Mouse (Mus musculus) left cerebral cortex, postnatal 25 days (tissue): ENCODE data around the gene 2300002M23Rik. TPM values are rescaled to one million over a fixed set of nuclear protein-coding genes. Genes with fewer than 3 reads are reported as not detected.

ENCODE experiments used
- DNase-seq, 2 experiments: peaks; one replicate each; pipeline ENCODE4 v3.0.0; 2022; ENCODE audit warnings: low spot score in 2 of 2, mixed read lengths in 1 of 2
- intact Hi-C: fragments of 180-260 bp; cut with DNase I; formaldehyde crosslinking; loops from one replicate; pipeline ENCODE4 v1.15.1; 2025
- total RNA-seq, 2 experiments: library from RNA; stranded (reverse); gene quantifications; 2 replicates each; pipeline ENCODE4 v1.2.3; 2021

The 2300002M23Rik gene
- total RNA-seq, 2 experiments from 2014 or later, result not detected

DNA sequence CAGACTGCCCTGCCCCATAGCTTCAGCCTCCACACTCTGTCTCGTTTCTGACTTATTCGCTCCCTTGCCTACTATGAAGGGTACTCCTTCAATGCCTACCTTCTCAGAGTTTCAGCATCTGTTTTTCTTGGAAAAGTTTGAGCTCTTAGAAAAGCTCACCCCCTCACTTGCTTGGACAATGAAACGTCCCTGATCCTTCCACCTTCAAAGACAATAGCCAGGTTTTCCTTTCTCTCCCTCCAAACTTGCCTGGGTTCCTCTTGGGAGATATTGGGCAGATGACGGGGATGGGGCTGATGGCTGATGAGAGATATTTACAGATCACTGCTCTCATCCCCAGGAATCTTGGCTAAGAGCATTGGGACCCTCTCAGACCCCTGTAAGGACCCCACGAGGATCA, 12.9 kb upstream of the 2300002M23Rik start:
- DNase-seq, result no peak
- intact Hi-C loops, result no loop called here

DNA sequence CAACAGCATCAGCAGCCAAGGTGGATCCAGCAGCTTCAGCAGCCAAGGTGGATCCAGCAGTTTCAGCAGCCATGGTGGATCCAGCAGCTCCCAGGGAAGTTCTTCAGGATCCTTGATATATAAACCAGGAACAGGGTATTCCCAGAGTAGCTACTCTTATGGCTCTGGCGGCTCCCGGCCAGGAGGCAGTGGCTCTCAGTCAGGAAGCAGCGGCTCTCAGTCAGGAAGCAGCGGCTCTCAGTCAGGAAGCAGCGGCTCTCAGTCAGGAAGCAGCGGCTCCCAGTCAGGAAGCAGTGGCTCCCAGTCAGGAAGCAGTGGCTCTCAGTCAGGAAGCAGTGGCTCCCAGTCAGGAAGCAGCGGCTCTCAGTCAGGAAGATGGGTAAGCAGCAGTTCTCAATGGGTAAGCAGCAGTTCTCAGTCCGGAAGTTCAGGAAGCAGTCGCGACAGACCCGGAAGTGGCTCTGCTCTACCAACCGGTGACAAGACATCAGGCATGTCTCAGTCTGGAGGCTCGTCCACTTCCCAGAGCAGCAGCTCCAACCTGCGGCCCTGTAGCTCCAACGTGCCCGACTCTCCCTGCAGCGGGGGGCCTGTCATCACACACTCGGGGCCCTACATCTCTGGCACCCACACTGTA, 12.4 kb upstream of the 2300002M23Rik start:
- intact Hi-C loops, result no loop called here
- no peak for DNase-seq

DNA sequence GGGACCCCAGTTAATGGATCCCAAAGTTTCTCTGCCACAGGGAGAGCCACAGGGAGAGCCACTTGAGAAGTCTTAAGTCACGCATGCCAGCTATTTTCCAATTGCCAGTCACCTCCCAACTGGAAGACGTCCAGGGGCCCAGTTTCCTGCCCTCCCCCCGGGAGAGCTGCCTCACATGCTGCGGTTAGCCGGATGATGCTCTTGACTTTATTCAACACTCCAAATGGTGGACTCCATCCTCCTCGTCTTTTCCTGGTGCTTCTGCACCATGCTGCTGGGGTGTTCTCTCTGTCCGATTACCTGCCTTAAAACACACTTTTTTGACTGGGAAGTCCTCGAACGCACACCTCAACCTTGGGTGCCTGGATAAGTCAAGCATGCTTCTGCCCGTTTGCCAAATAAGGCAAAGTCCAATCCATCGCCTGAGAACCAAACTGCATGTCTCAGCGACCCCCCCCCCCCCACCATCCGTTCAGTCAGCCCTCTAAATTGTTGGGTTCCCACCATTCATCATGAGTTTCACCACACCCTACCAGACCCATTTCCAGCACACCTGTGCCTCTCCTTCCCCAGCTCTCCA, 11.0 kb upstream of the 2300002M23Rik start:
- intact Hi-C loops, result no loop called here
- no peak for DNase-seq

DNA sequence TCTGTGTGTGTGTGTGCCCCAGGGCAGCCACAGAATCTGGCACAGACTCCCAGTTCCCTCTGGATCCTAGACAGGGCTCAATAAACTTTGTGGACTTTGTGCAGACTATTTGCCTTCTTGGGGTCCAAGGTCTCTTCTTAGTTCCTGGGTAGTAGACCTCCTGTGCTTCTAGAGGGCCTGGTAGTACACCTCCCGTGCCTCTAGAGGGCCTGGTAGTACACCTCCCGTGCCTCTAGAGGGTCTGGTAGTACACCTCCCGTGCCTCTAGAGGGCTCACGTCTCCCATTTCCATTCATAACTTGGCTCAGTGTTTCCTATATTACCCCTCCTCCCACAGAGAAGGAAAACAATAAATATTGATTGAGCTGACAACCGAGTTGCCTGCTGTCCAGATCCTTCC, 10.4 kb upstream of the 2300002M23Rik start:
- intact Hi-C loops, result no loop called here
- DNase-seq, result peak in 1 of 2 experiments; percentile 32

DNA sequence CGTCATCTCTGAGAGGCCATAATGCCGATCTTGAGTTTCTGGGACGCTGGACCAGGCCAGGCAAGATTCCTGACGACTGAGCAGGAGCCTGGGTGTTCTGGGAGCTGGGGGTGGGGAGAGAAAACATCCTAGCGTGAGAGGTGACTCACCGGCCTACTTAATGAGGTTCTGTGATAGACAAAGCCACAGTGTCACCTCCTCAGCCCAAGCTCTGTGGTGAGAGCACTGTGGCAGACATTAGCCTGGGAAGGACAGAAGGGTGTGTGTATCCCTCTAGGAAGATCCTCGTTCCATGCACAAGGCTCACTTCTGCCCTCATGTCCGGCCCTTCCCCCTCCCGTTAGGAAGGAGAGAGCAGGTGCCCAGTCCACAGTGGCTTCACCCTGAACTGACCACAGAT, 9.9 kb upstream of the 2300002M23Rik start:
- no peak for DNase-seq
- intact Hi-C loops, result no loop called here

DNA sequence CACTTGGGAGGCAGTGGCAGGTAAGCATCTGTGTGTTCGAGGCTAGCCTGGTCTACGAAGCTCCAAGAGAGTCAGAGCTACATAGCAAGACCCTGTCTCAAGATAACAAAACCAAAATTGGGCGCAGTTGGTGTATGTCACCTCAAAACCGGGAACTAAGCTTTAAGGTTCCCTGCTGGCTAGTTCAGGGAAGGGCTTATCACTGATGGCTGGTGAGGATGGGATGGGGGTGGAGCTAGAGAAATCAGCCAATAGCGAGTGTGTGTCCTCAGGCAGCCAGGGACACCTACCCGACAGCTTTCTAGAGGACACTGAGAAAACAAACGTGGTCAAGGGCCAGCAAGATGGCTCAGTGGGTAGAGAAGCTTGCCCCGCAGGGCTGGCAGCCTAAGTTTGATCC, 9.0 kb upstream of the 2300002M23Rik start:
- intact Hi-C loops, result no loop called here
- no peak for DNase-seq

DNA sequence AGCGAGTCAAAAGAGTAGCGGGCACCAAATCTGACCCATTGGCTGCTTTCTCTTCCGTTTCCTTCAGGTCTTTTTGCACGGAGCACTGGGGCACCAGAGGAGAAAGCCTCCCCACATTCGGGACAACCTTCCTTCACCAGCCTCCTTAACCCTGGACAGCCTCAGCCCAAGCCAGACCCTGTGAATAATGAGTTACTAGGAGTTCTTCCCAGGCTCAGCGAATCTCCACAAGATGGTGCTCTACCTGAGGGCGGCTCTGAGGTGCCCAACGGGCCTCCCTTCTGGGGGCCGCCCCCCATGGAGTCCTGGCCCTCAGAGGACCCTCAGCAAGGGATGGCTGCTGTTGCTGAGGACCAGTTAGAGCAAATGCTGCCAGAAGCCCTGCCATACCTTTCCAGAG, 517 bp downstream of the 2300002M23Rik start:
- no peak for DNase-seq
- intact Hi-C loops, result no loop called here

DNA sequence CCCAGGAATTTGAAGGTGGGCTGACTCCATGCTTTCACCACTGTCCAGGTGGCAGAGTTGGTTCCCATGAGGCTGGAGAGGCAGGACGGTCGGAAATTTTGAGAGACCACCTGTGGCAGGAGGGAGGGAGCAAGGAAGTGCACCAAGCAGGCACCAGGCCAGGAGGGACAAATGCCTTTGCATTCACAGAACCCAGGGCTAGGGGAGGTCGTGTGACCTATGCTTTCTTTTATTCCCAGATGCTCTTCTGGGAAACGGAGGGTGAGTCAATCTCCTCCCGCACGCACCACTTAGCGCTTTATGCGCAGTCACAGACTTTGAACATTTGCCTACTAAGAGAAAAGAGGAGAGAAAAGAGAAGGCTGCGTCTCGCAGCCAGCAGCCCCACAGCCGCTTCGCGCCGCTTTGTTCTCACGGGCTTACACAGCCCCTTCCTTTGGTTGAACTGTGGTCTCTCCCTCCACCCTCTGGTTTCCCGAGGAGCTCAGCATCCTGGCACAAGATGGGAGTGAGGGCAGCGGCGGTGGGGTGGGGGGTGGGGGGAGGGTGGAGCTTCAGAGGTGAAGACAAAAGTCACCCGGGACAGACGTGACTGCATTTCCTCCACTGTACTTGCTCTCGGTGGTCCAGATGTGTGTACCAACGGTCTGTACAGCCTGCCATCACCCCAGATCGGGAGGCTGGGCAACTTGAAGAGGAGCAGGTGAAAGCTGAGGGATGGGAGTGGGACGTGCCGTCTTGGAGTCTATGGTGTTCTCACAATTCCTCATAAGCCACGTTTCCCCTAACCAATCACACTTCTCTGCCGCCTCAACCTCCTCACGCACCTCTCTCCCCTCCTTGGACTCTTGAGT, 2.1 kb downstream of the 2300002M23Rik start:
- no peak for DNase-seq
- intact Hi-C loops, result no loop called here

DNA sequence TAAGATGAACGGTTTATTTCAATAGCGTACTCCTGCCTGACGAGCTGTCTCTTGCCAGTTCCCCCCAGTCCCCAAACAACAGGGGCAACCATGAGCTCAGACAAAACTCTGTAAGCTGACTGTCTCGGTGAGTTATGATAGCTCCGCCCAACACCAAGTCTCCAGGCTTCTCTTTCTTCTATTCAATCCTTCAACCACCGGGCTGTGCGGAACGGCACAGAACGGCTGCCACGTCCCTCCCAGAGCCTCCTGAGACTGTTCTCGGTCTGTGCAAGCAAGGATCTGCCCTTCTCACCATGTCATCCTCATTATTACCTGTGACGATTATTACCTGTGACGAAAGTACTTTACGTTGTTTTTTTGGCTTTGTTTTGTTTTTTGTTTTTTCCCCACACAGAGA, 3.6 kb downstream of the 2300002M23Rik start:
- intact Hi-C loops, result no loop called here
- no peak for DNase-seq

DNA sequence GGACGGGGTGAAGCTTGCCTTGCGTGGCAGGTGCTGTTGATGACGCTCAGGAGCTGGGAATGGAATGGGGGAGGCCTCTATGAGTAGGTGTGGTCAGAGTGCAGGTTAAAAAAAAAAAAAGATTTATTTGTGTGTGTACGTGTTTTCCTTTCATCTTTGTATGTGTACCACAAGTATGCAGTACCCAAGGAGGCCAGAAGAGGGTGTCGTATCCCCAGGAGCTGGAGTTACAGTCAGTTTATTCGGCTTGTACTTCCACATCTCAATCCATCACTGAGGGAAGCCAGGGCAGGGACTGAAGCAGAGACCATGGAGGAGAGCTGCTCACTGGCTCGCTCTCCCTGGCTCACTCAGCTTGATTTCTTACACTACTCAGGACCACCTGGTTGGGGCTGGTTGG, 4.2 kb downstream of the 2300002M23Rik start:
- intact Hi-C loops, result no loop called here
- no peak for DNase-seq

DNA sequence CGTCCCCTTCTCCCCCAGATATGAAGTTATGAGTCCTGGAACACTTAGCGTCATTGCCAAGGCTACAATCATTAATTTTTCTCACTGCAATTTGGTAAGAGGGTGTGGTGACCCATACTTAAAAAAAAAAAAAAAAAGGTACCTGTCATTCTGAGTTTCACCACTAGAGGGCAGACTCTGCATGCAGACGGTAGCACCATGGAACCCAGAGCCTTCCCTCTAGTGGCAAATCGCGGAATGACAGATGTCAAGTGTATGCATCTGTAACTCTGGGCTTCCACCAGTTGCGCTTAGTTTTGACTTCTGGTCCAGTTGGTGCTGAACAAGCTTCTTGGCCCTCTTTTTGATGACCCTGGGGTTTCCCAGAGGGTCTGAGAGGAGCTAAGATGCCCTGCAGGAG, 11.0 kb downstream of the 2300002M23Rik start:
- DNase-seq, result peak; percentile 68 to 80
- intact Hi-C loops, result loop anchor here (5.0 kb wide), 1 partner anchor 81 kb away; no protein-coding TSS in a partner anchor

DNA sequence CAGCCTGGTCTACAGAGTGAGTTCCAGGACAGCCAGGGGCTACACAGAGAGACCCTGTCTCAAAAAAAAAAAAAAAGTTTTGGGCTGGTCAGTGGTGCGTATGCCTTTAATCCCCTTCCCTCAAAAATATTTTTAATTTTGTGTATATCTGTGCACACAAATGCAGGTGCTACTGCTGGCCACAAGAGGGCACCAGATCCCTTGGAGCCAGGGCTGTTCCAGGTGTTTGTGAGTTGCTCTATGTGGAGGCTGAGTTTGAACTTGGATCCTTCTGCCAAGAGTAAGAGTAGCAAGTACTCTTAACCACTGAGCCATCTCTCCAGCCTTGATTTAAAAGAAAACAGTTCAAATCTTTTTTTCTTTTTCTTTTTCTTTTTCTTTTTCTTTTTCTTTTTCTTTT, 15.7 kb downstream of the 2300002M23Rik start:
- intact Hi-C loops, result loop anchor here (5.0 kb wide), 2 partner anchors 84 to 154 kb away; partner anchors contain the start of gene Vars2
- DNase-seq, result no peak

DNA sequence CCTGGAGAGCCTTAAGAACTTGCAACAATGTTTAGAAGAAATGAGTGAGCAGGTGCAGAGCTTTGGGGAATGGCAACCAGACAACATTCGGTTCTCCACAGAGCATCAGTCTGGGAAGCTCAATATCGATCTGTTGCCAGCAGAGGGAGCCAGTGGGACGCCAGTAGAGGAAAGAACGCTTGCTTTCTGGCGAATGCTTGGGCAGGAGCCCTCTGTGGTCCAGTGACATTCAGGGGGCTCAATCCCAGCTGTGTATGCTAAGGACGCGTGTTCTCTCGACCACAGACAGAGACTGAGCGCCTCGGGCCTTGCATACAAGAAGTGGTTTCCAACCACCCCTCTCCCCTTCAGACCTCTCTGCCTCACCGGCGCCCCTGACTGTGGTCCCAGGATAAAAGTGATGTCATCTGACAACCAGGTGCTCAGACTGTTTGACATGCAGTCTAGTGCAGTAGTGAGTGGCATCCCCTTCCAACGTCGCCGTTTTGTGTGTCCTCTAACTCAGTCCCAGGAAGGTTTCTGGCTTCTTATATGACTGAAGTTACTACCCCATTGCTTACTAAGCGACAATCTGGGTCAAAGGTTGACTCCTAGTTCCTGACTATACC, 17.2 kb downstream of the 2300002M23Rik start:
- intact Hi-C loops, result loop anchor here (5.0 kb wide), 2 partner anchors 83 to 153 kb away; partner anchors contain the start of gene Vars2
- DNase-seq, result peak; percentile 86 to 91

DNA sequence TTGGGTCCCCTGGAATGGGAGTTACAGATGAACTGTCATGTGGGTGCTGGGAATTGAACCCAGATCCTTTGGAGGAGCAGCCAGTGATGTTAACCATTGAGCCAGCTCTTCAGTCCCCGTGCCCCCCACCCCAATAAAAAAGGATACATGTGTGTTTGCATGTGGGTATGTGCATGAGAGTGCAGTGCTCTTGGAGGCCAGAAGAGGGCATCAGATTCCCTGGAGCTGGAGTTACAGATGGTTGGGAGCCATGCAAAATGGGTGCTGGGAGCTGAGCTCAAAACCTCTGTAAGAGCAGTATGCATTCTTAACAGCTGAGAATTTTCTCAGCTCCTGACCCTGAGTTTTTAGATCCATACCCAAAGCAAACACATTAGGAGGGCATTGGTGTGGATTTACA, 20.0 kb downstream of the 2300002M23Rik start:
- intact Hi-C loops, result no loop called here
- DNase-seq, result no peak

DNA sequence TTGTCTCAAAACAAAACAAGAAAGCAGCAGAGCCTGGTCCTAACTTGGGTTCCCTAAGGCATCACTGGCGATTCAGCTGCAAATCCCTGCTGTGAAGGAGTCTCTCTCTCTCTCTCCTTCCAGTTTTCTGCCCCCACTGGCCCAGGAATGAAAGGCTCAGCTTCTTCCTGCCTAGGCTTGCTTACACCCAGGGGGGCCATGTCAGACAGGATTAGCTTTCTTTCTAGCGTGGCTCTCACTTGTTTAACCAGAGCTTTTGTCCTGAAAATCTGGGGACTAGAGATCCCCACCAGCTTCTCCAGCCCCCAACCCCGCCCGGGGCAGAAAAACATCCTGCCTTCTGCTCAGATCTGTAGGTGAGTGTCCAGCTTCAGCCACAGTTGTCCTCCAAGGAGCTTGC, 21.1 kb downstream of the 2300002M23Rik start:
- no peak for DNase-seq

DNA sequence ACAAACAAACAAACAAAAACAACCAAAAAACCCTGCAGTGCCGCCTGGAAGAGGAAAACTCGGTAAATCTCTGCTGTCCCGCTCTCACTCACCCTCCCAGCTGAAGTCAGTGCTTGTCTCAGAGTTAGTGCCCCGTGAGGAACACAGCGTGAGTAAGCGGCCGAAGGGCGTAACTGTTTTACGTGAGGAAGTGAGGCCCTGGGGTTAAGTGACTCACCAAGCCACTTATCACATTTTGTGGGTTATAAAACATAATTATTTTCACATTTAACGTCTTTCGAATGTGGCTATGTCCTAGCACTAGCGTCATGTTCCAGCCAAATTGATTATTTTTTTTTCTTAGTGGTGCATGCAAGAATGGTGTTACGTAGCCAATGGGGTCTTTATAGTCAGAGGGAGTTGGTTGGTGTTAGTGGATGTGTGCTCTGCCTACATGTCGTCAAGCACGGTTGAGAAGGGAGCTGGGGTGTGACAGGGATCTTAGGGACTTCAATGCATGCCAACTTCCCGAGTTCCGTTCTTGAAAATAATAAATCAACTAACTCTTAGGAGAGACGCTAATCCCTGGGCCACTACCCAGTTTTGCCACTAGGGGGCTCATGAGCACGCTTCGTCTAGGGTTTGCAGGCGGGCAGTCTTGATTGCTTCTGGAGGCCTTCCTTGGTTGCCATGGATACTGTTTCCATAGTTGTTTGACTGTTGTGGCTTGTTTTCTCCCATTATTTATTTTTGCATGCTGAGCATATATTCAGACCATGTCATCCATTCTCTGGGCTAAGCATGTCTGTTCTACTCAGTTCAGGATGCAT, 23.4 kb downstream of the 2300002M23Rik start:
- intact Hi-C loops, result loop anchor here (1.0 to 2.0 kb wide), 2 partner anchors 45 to 76 kb away; partner anchors contain the start of gene Vars2
- peak; percentile 80 to 83 for DNase-seq

More for the DNA sequence above, 21.1 kb downstream of the 2300002M23Rik start:
- intact Hi-C loops, result no loop called here

DNA sequence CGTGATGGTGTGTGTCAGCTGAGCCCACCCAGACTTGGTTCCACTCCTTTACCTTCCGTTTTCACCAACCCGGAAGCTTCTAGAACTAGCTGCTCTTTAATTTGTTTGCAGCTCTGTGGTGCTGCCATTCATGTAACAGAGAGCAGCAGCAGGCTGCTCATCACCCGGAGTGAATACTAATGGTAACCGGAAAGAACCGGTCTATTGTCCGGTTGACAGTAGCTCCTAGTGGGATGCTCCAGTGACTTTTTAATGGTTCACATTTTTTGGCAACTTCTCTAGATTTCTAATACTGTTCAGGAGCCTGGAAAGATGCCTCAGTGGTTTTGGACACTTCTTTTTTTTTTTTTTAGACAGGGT, 23.9 kb downstream of the 2300002M23Rik start:
- intact Hi-C loops, result loop anchor here (1.0 to 2.0 kb wide), 2 partner anchors 44 to 76 kb away; partner anchors contain the start of gene Vars2
- no peak for DNase-seq

DNA sequence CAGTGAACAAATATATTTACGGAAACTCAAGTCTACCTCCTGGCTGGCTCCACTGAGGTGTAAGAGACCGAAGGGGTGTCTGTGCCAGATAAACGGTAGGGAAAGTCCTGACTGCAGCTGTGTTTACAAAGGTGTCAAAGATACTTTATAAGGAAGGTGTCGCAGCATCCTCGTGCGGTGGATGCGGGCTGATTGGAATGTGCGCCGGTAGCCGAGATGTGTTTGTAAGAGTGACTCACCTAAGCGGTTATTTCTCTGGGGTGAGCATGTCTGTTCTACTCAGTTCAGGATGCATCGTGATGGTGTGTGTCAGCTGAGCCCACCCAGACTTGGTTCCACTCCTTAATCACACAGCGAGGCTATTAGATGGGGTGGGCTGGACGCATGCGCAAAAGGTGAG, 24.5 kb downstream of the 2300002M23Rik start:
- intact Hi-C loops, result loop anchor here (1.0 to 2.0 kb wide), 2 partner anchors 44 to 75 kb away; partner anchors contain the start of gene Vars2
- peak; percentile 7 to 15 for DNase-seq

DNA sequence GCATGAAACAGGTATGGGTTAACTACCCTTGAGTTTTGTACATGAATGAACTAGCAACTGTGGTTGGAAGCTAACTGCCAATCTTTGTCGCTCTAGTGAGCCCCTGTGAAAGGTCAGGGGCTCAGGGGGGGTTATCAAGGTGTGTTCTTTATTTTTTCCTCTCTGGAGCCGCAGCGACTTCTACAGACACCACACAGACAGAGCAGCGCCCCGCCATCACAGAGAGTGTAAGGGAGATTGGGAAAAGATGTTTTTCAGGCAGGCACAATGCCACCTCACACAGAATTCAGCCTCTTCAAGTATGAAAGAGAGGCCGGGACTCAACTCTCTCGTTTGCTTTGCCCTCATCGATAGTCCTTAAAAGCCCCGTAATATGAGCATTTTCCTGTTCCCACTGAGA, 24.9 kb downstream of the 2300002M23Rik start:
- intact Hi-C loops, result no loop called here
- DNase-seq, result no peak
